Mouse (Mus musculus): ENCODE results near the gene B4galt2.

The B4galt2 gene

GRCm38 (mm10) chr4:117871787-117872186 lies 11.5 kb downstream of the B4galt2 start:
- in situ Hi-C loops (cut with MboI, MseI), result no loop called here

- in situ Hi-C loops (cut with MboI, MseI), result no loop called here
Measured at GRCm38 (mm10) chr4:117870437-117870836, 12.8 kb downstream of the B4galt2 start.

GRCm38 (mm10) chr4:117869317-117869716 lies 14.0 kb downstream of the B4galt2 start:
- in situ Hi-C loops (cut with MboI, MseI), result no loop called here

GRCm38 (mm10) chr4:117867823-117868222 lies 15.5 kb downstream of the B4galt2 start:
- in situ Hi-C loops (cut with MboI, MseI), result no loop called here

GRCm38 (mm10) chr4:117867000-117867399 lies 16.3 kb downstream of the B4galt2 start:
- in situ Hi-C loops (cut with MboI, MseI), result no loop called here

- in situ Hi-C loops (cut with MboI, MseI), result no loop called here
Measured at GRCm38 (mm10) chr4:117866083-117866482, 17.2 kb downstream of the B4galt2 start.

- in situ Hi-C loops (cut with MboI, MseI), result no loop called here
Measured at GRCm38 (mm10) chr4:117862823-117863222, 20.5 kb downstream of the B4galt2 start.

- in situ Hi-C loops (cut with MboI, MseI), result no loop called here
Measured at GRCm38 (mm10) chr4:117860570-117860969, 22.7 kb downstream of the B4galt2 start.

- in situ Hi-C loops (cut with MboI, MseI), result no loop called here
Measured at GRCm38 (mm10) chr4:117858794-117859193, 24.5 kb downstream of the B4galt2 start.

- in situ Hi-C loops (cut with MboI, MseI), result no loop called here
Measured at GRCm38 (mm10) chr4:117855146-117855545, 28.1 kb downstream of the B4galt2 start.

GRCm38 (mm10) chr4:117852152-117852868 lies 31.0 kb downstream of the B4galt2 start:
- in situ Hi-C loops (cut with MboI, MseI), result no loop called here

GRCm38 (mm10) chr4:117850871-117851270 lies 32.4 kb downstream of the B4galt2 start:
- in situ Hi-C loops (cut with MboI, MseI), result no loop called here

GRCm38 (mm10) chr4:117850176-117850575 lies 33.1 kb downstream of the B4galt2 start:
- in situ Hi-C loops (cut with MboI, MseI), result no loop called here

- in situ Hi-C loops (cut with MboI, MseI), result loop anchor here (25.0 kb wide), 1 partner anchor 1762 kb away; the partner anchor contains the start of genes Lrrc41 and Uqcrh
Measured at GRCm38 (mm10) chr4:117849506-117849905, 33.8 kb downstream of the B4galt2 start.

GRCm38 (mm10) chr4:117849063-117849462 lies 34.2 kb downstream of the B4galt2 start:
- in situ Hi-C loops (cut with MboI, MseI), result loop anchor here (25.0 kb wide), 1 partner anchor 1762 kb away; the partner anchor contains the start of genes Lrrc41 and Uqcrh

- in situ Hi-C loops (cut with MboI, MseI), result loop anchor here (25.0 kb wide), 1 partner anchor 1760 kb away; the partner anchor contains the start of genes Lrrc41 and Uqcrh
Measured at GRCm38 (mm10) chr4:117847011-117847410, 36.3 kb downstream of the B4galt2 start.

GRCm38 (mm10) chr4:117846261-117846660 lies 37.0 kb downstream of the B4galt2 start:
- in situ Hi-C loops (cut with MboI, MseI), result loop anchor here (25.0 kb wide), 1 partner anchor 1759 kb away; the partner anchor contains the start of genes Lrrc41 and Uqcrh

- in situ Hi-C loops (cut with MboI, MseI), result loop anchor here (25.0 kb wide), 1 partner anchor 1758 kb away; the partner anchor contains the start of genes Lrrc41 and Uqcrh
Measured at GRCm38 (mm10) chr4:117845316-117845715, 38.0 kb downstream of the B4galt2 start.

- in situ Hi-C loops (cut with MboI, MseI), result loop anchor here (25.0 kb wide), 1 partner anchor 1757 kb away; the partner anchor contains the start of genes Lrrc41 and Uqcrh
Measured at GRCm38 (mm10) chr4:117844467-117844866, 38.8 kb downstream of the B4galt2 start.

- in situ Hi-C loops (cut with MboI, MseI), result loop anchor here (25.0 kb wide), 1 partner anchor 1756 kb away; the partner anchor contains the start of genes Lrrc41 and Uqcrh
Measured at GRCm38 (mm10) chr4:117843101-117843500, 40.2 kb downstream of the B4galt2 start.

GRCm38 (mm10) chr4:117841566-117841965 lies 41.7 kb downstream of the B4galt2 start:
- in situ Hi-C loops (cut with MboI, MseI), result loop anchor here (25.0 kb wide), 1 partner anchor 1754 kb away; the partner anchor contains the start of genes Lrrc41 and Uqcrh

- in situ Hi-C loops (cut with MboI, MseI), result loop anchor here (25.0 kb wide), 1 partner anchor 1754 kb away; the partner anchor contains the start of genes Lrrc41 and Uqcrh
Measured at GRCm38 (mm10) chr4:117840821-117841220, 42.5 kb downstream of the B4galt2 start.

GRCm38 (mm10) chr4:117839366-117839765 lies 43.9 kb downstream of the B4galt2 start:
- in situ Hi-C loops (cut with MboI, MseI), result loop anchor here (25.0 kb wide), 1 partner anchor 1752 kb away; the partner anchor contains the start of genes Lrrc41 and Uqcrh

Data from T-helper 1 cell (primary cell).